Mouse (Mus musculus) embryonic stem cell, embryonic (primary cell): ENCODE results near the gene Ehhadh.
"Not testable (repeated sequence)": the region's sequence is repeated elsewhere in the genome, so short reads cannot be mapped to it uniquely, and the experiment has no call there.

Experiments
- CTCF ChIA-PET, 4 experiments: fragments of 300-600 bp in 2 of 4; fragments of 350-600 bp in 2 of 4; sonication (Branson Sonifier 250); formaldehyde crosslinking; loops; one replicate each; lab custom pipeline; 2022; ENCODE audit warnings: inconsistent platforms in 2 of 4; lab: Charles Lee
- POLR2A ChIA-PET, 4 experiments: fragments of 300-600 bp in 2 of 4; fragments of 350-600 bp in 2 of 4; sonication (Branson Sonifier 250); formaldehyde crosslinking; loops; one replicate each; lab custom pipeline; 2022; ENCODE audit warnings: antibody characterized with exemption in 4 of 4, inconsistent platforms in 1 of 4; lab: Charles Lee

Gene Ehhadh

GRCm38 (mm10) chr16:21814861-21815668 lies 27.5 kb upstream of the Ehhadh start:
- ChIA-PET POLR2A (interaction anchor here in 2 of 4 experiments (0.8 to 5.3 kb wide), 18 partner anchors 9 to 277 kb away, joined by 3 to 62 read pairs (median 4); partner anchors contain the start of genes Map3k13 (in 2 of the 2) and Ehhadh (in 1 of the 2)), CTCF (interaction anchor here (0.6 to 1.8 kb wide), 12 partner anchors 9 to 327 kb away, joined by 3 to 9 read pairs (median 4); partner anchors contain the start of gene Map3k13 (in 2 of the 4))

- POLR2A ChIA-PET: interaction anchor here in 2 of 4 experiments (0.8 to 3.8 kb wide), 8 partner anchors 8 to 171 kb away, joined by 3 to 13 read pairs (median 3); partner anchors contain the start of gene Map3k13 (in 1 of the 2)
Measured at GRCm38 (mm10) chr16:21813164-21813834, 25.7 kb upstream of the Ehhadh start.

GRCm38 (mm10) chr16:21807786-21808185 lies 20.2 kb upstream of the Ehhadh start:
- CTCF ChIA-PET: not testable (repeated sequence)
- POLR2A ChIA-PET: interaction anchor here in 3 of 4 experiments (0.5 to 5.3 kb wide), 42 partner anchors 8 to 603 kb away, joined by 3 to 62 read pairs (median 5); partner anchors contain the start of genes Map3k13 (in 3 of the 3), Ehhadh (in 1 of the 3), Ephb3 (in 1 of the 3) and Liph (in 1 of the 3)

More at GRCm38 (mm10) chr16:21813164-21813834, 25.7 kb upstream of the Ehhadh start:
- CTCF ChIA-PET: interaction anchor here in 1 of 4 experiments (0.6 kb wide), 1 partner anchor 276 kb away, joined by 3 read pairs; no protein-coding TSS in a partner anchor

GRCm38 (mm10) chr16:21806892-21807291 lies 19.3 kb upstream of the Ehhadh start:
- POLR2A ChIA-PET: interaction anchor here in 2 of 4 experiments (0.6 to 5.3 kb wide), 26 partner anchors 9 to 1825 kb away, joined by 3 to 62 read pairs (median 4); partner anchors contain the start of genes Map3k13 (in 2 of the 2), Ehhadh (in 1 of the 2), Senp2 (in 1 of the 2) and Tmem41a (in 1 of the 2)

GRCm38 (mm10) chr16:21804258-21804657 lies 16.7 kb upstream of the Ehhadh start:
- POLR2A ChIA-PET: interaction anchor here in 2 of 4 experiments (0.7 to 5.3 kb wide), 8 partner anchors 10 to 184 kb away, joined by 3 to 62 read pairs (median 4); partner anchors contain the start of gene Map3k13 (in 2 of the 2)
- CTCF ChIA-PET: interaction anchor here in 1 of 4 experiments (0.7 kb wide), 1 partner anchor 341 kb away, joined by 6 read pairs; no protein-coding TSS in a partner anchor

More at GRCm38 (mm10) chr16:21806892-21807291, 19.3 kb upstream of the Ehhadh start:
- CTCF ChIA-PET: interaction anchor here in 1 of 4 experiments (1.1 kb wide), 1 partner anchor 269 kb away, joined by 3 read pairs; no protein-coding TSS in a partner anchor

- CTCF ChIA-PET: interaction anchor here in 2 of 4 experiments (0.6 to 1.5 kb wide), 2 partner anchors 20 to 922 kb away, joined by 3 to 4 read pairs; no protein-coding TSS in a partner anchor
Measured at GRCm38 (mm10) chr16:21795071-21795470, 7.5 kb upstream of the Ehhadh start.

GRCm38 (mm10) chr16:21794697-21795045 lies 7.1 kb upstream of the Ehhadh start:
- POLR2A ChIA-PET: interaction anchor here in 3 of 4 experiments (0.6 to 4.8 kb wide), 28 partner anchors 8 to 227 kb away, joined by 3 to 56 read pairs (median 4); no protein-coding TSS in a partner anchor

More at GRCm38 (mm10) chr16:21795071-21795470, 7.5 kb upstream of the Ehhadh start:
- POLR2A ChIA-PET: interaction anchor here in 3 of 4 experiments (0.6 to 4.8 kb wide), 18 partner anchors 9 to 193 kb away, joined by 3 to 56 read pairs (median 6); no protein-coding TSS in a partner anchor

GRCm38 (mm10) chr16:21793875-21794696 lies 6.5 kb upstream of the Ehhadh start, which contains the start of gene Map3k13:
Map3k13 (plus strand) TSS chr16:21794346.
- POLR2A ChIA-PET: interaction anchor here in 3 of 4 experiments (0.5 to 4.8 kb wide), 34 partner anchors 8 to 325 kb away, joined by 3 to 56 read pairs (median 4); no protein-coding TSS in a partner anchor
- CTCF ChIA-PET: interaction anchor here in 3 of 4 experiments (0.5 to 1.5 kb wide), 6 partner anchors 21 to 923 kb away, joined by 3 to 12 read pairs (median 4); no protein-coding TSS in a partner anchor

More at GRCm38 (mm10) chr16:21794697-21795045, 7.1 kb upstream of the Ehhadh start:
- CTCF ChIA-PET: interaction anchor here in 2 of 4 experiments (0.6 to 1.5 kb wide), 4 partner anchors 20 to 922 kb away, joined by 3 to 7 read pairs (median 4); no protein-coding TSS in a partner anchor

- ChIA-PET POLR2A (interaction anchor here (0.6 to 4.8 kb wide), 24 partner anchors 9 to 326 kb away, joined by 3 to 56 read pairs (median 5); no protein-coding TSS in a partner anchor), CTCF (interaction anchor here (0.5 to 1.3 kb wide), 4 partner anchors 22 to 309 kb away, joined by 3 to 12 read pairs (median 5); no protein-coding TSS in a partner anchor)
Measured at GRCm38 (mm10) chr16:21793080-21793810, 5.6 kb upstream of the Ehhadh start.

GRCm38 (mm10) chr16:21791779-21792178 lies 4.2 kb upstream of the Ehhadh start:
- ChIA-PET CTCF (no interaction called here), POLR2A (interaction anchor here in 1 of 4 experiments (1.6 to 4.8 kb wide), 3 partner anchors 14 to 25 kb away, joined by 5 to 56 read pairs (median 6); no protein-coding TSS in a partner anchor)

GRCm38 (mm10) chr16:21790469-21790868 lies 2.9 kb upstream of the Ehhadh start:
- ChIA-PET POLR2A (interaction anchor here in 1 of 4 experiments (0.8 kb wide), 1 partner anchor 117 kb away, joined by 3 read pairs; no protein-coding TSS in a partner anchor), CTCF (no interaction called here)

GRCm38 (mm10) chr16:21789180-21789579 lies 1.6 kb upstream of the Ehhadh start:
- POLR2A ChIA-PET: no interaction called here
- CTCF ChIA-PET: no interaction called here

- POLR2A ChIA-PET: interaction anchor here in 1 of 4 experiments (0.6 to 2.0 kb wide), 2 partner anchors 27 to 469 kb away, joined by 4 to 5 read pairs; no protein-coding TSS in a partner anchor
- CTCF ChIA-PET: interaction anchor here in 1 of 4 experiments (0.5 kb wide), 1 partner anchor 227 kb away, joined by 3 read pairs; no protein-coding TSS in a partner anchor
Measured at GRCm38 (mm10) chr16:21788581-21788980, 974 bp upstream of the Ehhadh start.

- ChIA-PET CTCF (interaction anchor here in 1 of 4 experiments (0.7 kb wide), 1 partner anchor 249 kb away, joined by 3 read pairs; no protein-coding TSS in a partner anchor), POLR2A (interaction anchor here in 2 of 4 experiments (0.7 to 1.7 kb wide), 4 partner anchors 8 to 20 kb away, joined by 3 to 6 read pairs (median 4); partner anchors contain the start of gene Map3k13 (in 2 of the 2))
Measured at GRCm38 (mm10) chr16:21786317-21786716, 1.3 kb downstream of the Ehhadh start.

GRCm38 (mm10) chr16:21785000-21785399 lies 2.6 kb downstream of the Ehhadh start:
- ChIA-PET CTCF (interaction anchor here in 1 of 4 experiments (0.6 kb wide), 1 partner anchor 350 kb away, joined by 3 read pairs; no protein-coding TSS in a partner anchor), POLR2A (interaction anchor here in 2 of 4 experiments (1.0 to 2.3 kb wide), 4 partner anchors 9 to 25 kb away, joined by 3 to 6 read pairs (median 5); partner anchors contain the start of gene Map3k13 (in 2 of the 2))
